Mouse (Mus musculus) myocyte (in vitro differentiated cells): Measurements from ENCODE around the gene Gnpnat1.

ENCODE experiments used
- CEBPB ChIP-seq: IDR thresholded peaks from 2 replicates; pipeline ENCODE4 v1.6.1; 2011; ENCODE audit warnings: mild to moderate bottlenecking, moderate library complexity; ENCODE audit not compliant: poor library complexity, insufficient read depth, severe bottlenecking
- E2F4 ChIP-seq: IDR thresholded peaks from one replicate; pipeline ENCODE4 v1.6.1; 2011; ENCODE audit warnings: mild to moderate bottlenecking, control low read depth, moderate library complexity; ENCODE audit not compliant: insufficient read depth
- MAX ChIP-seq: IDR thresholded peaks from one replicate; pipeline ENCODE4 v1.6.1; 2011; ENCODE audit warnings: low read depth, mild to moderate bottlenecking, control low read depth
- MYOD1 ChIP-seq, 3 experiments: IDR thresholded peaks; one replicate each; pipeline ENCODE4 v1.6.1; 2011; ENCODE audit warnings: control low read depth in 2 of 3, low read depth in 2 of 3, mild to moderate bottlenecking in 2 of 3, moderate library complexity in 1 of 3; ENCODE audit not compliant: insufficient read length in 2 of 3, control insufficient read depth in 1 of 3
- MYOG ChIP-seq, 3 experiments: IDR thresholded peaks; one replicate each; pipeline ENCODE4 v1.6.1; 2011; ENCODE audit warnings: control low read depth in 2 of 3, low read depth in 2 of 3, mild to moderate bottlenecking in 2 of 3; ENCODE audit not compliant: insufficient read length in 2 of 3, control insufficient read depth in 1 of 3, insufficient read depth in 1 of 3
- POLR2A ChIP-seq: IDR thresholded peaks from one replicate; pipeline ENCODE4 v1.6.1; 2011; ENCODE audit warnings: low read depth, mild to moderate bottlenecking, control low read depth, moderate library complexity; ENCODE audit not compliant: insufficient read length
- POLR2AphosphoS2 ChIP-seq: IDR thresholded peaks from one replicate; pipeline ENCODE4 v1.6.1; 2011; ENCODE audit warnings: low read depth, control low read depth; ENCODE audit not compliant: insufficient read length
- REST ChIP-seq: IDR thresholded peaks from one replicate; pipeline ENCODE4 v1.6.1; 2011; ENCODE audit warnings: mild to moderate bottlenecking, control low read depth, moderate library complexity; ENCODE audit not compliant: insufficient read depth, insufficient read length
- SRF ChIP-seq: IDR thresholded peaks from one replicate; pipeline ENCODE4 v1.6.1; 2011; ENCODE audit warnings: low read depth; ENCODE audit not compliant: control insufficient read depth, insufficient read length
- TCF12 ChIP-seq: IDR thresholded peaks from one replicate; pipeline ENCODE4 v1.6.1; 2011; ENCODE audit warnings: mild to moderate bottlenecking, control low read depth; ENCODE audit not compliant: poor library complexity, insufficient read depth, severe bottlenecking
- TCF3 ChIP-seq: IDR thresholded peaks from one replicate; pipeline ENCODE4 v1.6.1; 2011; ENCODE audit warnings: low read depth, control low read depth; ENCODE audit not compliant: insufficient read length
- USF1 ChIP-seq: IDR thresholded peaks from one replicate; pipeline ENCODE4 v1.6.1; 2011; ENCODE audit warnings: low read depth, mild to moderate bottlenecking, control low read depth, moderate library complexity

DNA sequence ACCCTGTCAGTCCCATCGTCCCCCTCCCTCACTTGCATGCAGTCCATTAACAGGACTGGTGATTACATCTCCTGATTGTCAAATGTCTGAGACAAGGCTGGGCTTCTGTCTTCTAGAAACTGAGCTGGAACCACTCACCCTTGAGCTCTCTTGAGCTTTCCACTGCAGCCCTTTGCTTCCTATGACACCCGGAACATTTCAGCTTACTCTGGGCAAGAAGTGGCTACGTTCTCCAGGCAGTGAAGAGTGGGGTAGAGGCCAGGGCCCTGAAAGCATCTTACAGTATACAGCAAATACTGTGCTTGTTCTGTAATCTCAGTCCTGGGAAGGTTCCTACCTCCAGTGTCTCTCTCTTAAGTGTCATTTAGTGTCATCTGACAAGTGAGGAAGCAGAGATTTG lies 15.5 kb downstream of the Gnpnat1 start:
- TF ChIP-seq USF1, result no peak
- TF ChIP-seq POLR2A, result no peak
- no peak for TF ChIP-seq SRF
- no peak for TF ChIP-seq MYOG (IDR thresholded peaks at IDR 0.05; ENCODE audit: control insufficient read depth in 1 of 3, insufficient read depth in 1 of 3, insufficient read length in 2 of 3, low read depth in 2 of 3)
- no peak for TF ChIP-seq POLR2AphosphoS2
- TF ChIP-seq MYOD1 (IDR thresholded peaks at IDR 0.05; ENCODE audit: control insufficient read depth in 1 of 3, insufficient read length in 2 of 3, low read depth in 2 of 3), result no peak
- no peak for TF ChIP-seq MAX
- TF ChIP-seq E2F4, result no peak
- TF ChIP-seq TCF12, result no peak
- TF ChIP-seq CEBPB, result no peak
- TF ChIP-seq REST, result no peak
- no peak for TF ChIP-seq TCF3
